Mouse (Mus musculus): ENCODE data around the gene Atp5k.

Atp5k gene

DNA sequence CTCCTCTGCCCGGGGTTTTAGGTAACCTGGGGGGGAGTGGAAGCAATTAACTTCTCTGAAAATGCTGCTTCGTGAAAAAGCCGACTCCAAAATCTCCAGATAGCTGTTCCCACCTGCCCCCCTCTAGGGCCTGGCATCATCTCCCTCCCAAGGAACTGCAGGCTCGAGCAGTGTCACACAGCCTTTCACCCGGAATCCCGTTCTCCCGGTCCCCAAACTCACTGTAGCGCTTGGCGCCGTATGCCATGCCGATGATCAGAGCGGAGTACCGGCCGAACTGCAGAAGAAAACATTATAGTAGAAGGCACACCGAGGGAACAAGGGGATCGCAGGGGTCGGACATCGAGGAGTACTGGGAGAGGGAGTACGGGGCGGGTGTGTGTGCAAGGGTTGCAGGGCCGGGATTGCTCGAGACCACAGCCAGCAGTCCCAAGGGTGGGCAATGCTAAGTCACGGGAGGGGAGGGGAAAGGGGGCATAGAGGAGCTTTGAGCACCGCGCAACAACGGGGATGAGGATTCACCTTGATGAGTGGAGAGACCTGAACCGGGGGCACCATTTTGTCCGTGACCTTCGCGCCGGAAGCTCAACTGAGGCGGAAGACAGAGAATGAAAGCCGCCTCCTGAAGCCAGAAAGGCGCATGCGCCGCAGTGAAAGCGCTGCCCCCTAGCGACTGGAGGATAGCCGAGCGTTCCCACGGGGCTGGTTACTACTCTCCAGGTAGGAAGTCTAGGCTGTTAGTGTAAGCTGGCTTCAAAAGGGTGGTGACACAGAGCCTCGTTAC, at the start of gene Atp5k:
Gene Atp5k, minus strand, starts transcription at position 645 of the 784 bp plus-strand sequence.
- peak; percentile 94 for DNase-seq (ENCODE audit: low spot score in 2 of 2)

DNA sequence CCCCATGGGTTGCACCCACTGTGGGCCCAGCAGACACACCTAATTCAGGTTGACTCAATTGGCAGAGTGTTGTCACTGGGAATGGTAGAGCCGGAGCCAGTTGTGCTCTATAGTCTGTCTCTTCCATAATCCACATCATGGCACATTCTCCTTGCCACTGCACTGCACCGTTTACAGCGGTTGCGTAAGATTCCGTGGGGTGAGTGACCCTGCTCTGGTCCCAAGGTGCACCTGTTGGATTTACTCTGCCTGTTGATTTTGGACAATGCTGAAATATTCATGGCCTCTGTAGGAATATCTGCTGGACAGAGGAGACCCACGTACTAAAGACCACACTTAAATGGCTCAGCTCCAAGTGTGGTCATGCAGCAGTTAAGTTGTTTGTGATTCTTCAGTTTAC, 48.8 kb upstream of the Atp5k start:
- no peak for DNase-seq (ENCODE audit: low spot score in 2 of 2)

DNA sequence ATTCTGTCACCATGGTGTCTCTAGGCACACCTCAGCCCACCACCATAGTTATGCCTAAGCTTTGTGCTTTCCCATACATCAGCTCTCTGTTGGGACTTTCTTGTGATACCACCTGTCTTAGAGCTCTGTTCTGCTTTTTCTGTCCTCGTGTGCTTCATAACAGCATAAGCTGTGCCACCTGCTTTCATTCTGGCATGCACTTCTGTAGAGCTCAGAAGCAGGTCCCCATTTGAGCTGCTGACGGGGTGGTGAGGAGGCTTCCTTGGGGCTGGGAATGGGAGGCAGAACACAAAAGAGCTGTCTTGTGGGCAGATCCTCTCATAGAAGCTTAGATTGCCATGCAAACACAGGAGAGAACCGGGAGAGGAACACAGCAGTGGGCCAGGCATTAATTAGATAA, 41.7 kb upstream of the Atp5k start:
- DNase-seq (ENCODE audit: low spot score in 2 of 2), result no peak

- no peak for DNase-seq (ENCODE audit: low spot score in 2 of 2)
Observed at GRCm38 (mm10) chr5:108473737-108474136, 39.5 kb upstream of the Atp5k start.

DNA sequence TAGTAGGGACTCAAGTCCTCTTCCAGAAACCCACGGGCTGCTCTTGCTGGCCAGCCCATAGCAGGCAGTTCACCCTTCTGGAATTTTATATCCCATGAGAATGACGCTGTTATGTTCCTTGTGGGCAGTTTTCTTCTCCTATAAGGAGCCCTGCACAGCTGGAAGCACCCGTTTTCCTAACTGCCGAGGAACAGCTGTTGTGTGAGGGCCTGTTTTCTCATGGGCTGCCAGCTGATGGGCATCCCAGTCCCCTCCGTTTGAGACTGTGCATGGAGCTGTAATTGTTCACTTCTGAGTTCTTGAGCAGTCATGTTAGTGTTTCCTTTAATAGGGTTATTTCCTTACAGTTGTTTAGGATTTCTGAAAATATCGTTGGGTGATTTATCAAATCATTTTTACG, 35.4 kb upstream of the Atp5k start:
- no peak for DNase-seq (ENCODE audit: low spot score in 2 of 2)

GRCm38 (mm10) chr5:108466647-108467046, 32.4 kb upstream of the Atp5k start:
- no peak for DNase-seq (ENCODE audit: low spot score in 2 of 2)

DNA sequence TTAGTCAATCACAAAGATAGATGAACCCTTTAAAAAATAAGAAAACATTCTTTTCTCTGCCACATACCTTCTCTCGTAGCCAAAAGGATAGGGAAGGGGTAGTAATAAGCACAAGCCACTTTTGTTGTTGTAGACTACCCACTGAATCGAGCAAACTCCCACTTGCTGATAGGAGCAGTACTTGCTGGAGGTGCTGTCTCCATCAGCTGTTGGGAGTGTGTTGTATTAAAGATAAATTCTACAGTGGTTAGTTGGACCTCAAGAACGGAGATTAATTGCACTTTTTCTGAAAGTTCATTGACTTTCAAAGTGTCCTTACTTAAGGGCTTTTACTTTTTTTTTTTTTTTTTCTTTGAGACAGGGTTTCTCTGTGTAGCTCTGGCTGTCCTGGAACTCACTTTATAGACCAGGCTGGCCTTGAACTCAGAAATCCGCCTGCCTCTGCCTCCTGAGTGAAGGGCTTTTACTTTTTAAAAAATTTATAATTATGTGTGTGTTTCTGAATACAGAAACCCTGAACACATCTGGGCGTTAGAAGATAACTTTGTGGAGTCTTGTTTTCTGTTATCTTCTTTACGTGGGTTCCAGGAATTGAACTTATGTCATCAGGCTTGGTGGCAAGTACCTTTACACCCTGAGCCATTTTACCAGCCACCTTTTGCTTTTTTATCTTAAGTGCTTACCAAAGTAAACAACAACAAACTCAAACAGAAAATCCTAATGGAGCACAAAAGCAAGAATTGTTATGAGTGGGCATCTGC, 31.1 kb upstream of the Atp5k start:
- no peak for DNase-seq (ENCODE audit: low spot score in 2 of 2)

DNA sequence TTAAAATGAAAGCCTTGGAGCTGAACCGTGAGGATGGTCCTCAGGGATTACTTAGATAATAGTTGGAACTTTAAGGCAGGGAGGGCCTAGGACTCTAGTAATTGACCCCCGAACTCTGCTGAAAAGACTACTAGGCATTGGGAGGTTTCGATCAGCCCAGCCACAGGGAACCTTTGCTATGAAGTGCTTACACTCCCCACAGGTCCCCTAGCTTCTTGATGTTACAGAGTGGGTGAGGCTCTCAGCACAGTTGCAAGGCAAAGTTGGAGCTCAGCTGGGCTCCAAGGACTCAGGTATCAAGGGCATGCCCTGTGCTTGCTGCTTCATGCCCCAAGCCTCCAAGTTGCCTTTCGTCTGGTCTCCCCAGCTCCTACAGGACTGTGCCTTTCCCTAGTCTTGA, 28.2 kb upstream of the Atp5k start:
- DNase-seq (ENCODE audit: low spot score in 2 of 2), result no peak

DNA sequence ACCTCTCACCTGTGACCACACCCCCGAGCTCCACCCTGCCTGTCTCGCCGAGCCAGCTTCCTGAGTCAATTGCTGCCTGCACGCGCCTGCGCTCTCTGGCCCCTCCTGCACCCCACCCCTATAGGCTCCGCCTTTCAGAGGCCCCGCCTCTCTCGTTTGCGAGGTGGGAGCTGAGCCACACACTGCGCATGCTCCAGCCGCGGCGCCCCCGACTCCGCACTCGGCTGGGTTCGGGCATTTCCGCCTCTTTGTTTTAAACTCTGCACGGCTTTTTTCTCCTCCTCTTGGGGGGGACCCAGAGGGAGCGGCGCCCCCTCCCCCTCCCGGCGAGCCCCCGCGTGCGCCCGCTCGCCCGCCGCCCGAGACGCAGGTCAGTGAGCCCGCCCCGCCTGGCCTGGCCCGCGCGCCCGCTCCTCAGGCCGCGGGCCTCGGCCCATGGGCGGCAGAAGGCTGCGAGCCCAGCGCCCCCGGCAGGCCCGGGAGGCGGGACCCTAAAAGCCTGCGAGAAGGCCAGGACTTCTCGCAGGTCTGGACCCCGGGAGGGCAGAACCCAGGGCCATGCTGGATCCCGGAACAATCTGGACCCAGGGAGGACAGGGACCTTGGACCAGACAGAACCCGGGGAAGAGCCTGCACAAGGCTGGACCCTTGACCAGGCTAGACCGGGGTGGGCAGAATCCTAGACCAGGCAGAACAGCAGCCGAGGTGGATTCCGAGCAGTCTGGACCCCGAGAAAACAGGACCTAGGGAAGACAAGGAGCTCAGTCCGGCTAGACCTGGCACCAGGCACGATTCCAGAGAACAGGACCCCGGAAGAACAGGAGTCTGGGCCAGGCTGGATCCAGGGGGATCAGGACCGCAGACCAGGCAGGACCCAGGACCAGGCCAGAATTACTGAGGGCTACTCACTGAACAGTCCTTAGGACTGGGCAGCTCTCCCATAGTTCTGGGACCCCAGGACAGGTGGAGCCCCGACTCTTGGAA, 27.1 kb upstream of the Atp5k start, which contains the start of gene Pcgf3:
Gene Pcgf3, plus strand, starts transcription at position 151 of the 984 bp plus-strand sequence.
- peak; percentile 89 to 94 for DNase-seq (ENCODE audit: low spot score in 2 of 2)

GRCm38 (mm10) chr5:108460461-108460860, 26.2 kb upstream of the Atp5k start:
- no peak for DNase-seq (ENCODE audit: low spot score in 2 of 2)

GRCm38 (mm10) chr5:108458706-108459105, 24.5 kb upstream of the Atp5k start:
- no peak for DNase-seq (ENCODE audit: low spot score in 2 of 2)

- DNase-seq (ENCODE audit: low spot score in 2 of 2), result no peak
Observed at GRCm38 (mm10) chr5:108454094-108454493, 19.8 kb upstream of the Atp5k start.

GRCm38 (mm10) chr5:108452422-108452821, 18.2 kb upstream of the Atp5k start:
- DNase-seq (ENCODE audit: low spot score in 2 of 2), result no peak

DNA sequence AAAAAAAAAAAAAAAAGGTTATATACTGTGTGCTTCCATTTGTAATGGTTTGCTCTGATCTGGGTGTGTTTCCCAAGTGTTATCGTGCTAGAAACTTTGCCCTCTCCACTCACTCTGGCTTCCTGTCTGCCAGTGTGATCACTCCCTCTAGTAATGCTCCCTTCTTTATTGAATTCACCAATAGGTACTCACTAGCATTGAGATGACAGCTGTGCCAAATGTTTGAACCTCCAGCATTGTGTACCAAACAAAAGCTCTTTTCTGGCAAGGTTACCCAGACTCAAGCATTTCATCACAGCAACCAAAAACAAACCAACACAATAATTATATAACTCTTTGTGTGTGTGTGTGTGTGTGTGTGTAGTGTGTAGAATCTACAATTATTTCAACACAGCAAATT, 17.4 kb upstream of the Atp5k start:
- no peak for DNase-seq (ENCODE audit: low spot score in 2 of 2)

DNA sequence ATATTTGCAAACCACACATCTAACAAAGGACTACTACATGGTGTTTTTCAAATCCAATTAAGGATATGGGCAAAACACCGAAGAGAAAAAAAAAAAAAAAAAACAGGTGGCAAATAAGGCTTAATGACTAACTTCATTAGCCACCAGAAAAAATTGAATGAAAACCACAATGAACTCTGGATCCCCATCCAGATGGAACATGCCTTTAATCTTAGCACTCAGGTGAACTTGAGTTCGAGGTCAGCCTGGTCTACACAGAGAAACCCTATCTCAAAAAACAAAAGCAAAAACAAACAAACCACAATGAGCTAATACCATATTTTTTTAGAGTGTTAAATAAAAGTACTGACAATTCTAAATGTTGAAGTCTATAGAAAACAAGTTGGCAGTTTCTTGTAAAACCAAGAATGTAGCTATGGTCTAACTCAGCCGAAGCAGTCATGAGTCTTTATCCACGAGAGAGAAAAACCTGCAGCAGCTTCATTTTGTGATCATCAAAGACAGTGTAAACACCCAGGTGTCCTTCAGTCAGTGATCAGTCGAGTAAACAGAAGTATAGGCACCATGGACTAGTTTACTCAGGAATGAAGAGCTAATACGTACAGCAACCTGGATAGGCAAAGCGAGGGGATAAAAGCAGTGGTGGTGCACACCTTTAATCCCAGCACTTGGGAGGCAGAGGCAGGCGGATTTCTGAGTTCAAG, 16.7 kb upstream of the Atp5k start:
- no peak for DNase-seq (ENCODE audit: low spot score in 2 of 2)

DNA sequence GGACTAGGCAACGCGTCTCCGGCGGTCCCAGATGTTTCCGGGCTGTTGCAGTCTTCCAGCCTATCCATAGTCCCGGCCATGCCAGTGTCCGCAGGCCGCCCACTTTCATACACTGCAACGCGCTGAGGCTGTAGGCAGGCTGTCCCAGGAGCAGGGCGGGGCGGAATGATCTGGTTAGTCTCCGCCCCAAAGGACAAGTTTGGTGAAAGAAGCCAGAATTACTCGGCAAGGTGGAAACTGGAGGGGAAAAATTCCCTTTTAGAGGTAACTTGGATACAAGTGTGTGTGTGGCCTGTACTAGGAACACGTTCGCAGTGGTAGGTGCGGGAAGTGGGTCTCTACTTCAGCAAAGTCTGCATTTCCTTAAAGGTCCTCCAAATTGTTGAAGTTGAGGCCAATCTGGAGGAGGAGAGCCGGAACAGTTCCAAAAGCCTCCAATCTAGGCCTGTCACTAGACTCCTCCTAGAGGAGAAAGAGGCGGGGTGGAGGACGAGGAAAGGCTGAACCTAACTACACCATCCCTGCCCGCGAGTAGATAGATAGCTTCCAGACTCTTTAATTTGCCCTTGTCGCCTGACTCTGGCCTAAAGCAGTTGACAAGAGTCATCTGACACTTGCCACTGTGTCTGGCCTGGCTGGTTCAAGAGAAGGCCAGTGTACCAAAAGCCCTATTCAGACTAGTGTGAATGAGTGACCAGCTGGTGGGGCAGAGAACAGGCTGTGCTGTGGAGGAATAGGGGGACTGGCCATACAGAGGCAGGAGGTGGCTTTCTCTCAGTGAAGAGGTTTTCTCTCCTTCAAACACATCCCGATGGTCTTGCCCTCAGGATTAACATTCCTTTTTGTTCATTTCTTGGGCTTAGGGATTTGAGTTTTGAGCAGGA, 14.8 kb upstream of the Atp5k start, which contains the start of gene Mfsd7a:
Gene Mfsd7a, minus strand, starts transcription at position 107 of the 884 bp plus-strand sequence.
- no peak for DNase-seq (ENCODE audit: low spot score in 2 of 2)

DNA sequence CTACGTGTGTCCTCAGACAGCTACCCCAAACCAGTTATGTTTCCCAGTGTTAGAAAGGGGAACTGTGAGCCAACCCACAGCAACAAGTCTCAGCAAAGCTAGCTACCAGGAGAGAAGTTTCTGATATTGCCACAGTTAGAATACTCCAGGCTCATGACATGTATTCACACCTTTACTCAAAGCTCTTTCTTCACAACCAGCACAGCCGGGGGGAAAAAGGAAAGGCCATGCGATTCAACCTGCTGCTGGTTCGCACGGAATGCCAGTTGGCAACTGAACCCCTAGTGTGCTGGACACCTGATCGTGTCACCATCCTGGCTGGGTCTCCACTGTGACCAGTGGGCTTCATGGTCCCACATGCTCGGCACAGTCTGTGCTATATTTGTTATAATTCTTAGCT, 13.6 kb upstream of the Atp5k start:
- no peak for DNase-seq (ENCODE audit: low spot score in 2 of 2)

DNA sequence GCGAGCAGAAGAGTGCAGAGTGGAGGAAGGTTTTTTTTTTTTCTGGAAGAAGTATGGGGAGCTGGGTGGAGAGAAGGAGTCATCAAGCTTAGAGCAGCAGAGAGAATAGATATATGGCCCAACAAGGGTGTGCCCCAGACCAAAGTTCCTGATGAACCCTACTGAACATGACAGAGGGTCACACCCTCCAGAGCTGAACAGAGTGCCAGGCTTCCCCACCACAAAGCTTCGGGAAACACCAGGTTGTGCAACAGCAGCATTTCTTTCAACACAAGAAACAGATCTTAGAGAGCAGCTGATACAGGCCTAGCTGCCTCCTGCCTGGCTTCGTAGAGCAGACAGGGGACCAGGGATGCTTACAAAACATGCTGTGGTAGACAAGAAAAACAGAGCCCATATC, 12.7 kb upstream of the Atp5k start:
- DNase-seq (ENCODE audit: low spot score in 2 of 2), result no peak

- DNase-seq (ENCODE audit: low spot score in 2 of 2), result no peak
Observed at GRCm38 (mm10) chr5:108436101-108436500, 1.9 kb upstream of the Atp5k start.

DNA sequence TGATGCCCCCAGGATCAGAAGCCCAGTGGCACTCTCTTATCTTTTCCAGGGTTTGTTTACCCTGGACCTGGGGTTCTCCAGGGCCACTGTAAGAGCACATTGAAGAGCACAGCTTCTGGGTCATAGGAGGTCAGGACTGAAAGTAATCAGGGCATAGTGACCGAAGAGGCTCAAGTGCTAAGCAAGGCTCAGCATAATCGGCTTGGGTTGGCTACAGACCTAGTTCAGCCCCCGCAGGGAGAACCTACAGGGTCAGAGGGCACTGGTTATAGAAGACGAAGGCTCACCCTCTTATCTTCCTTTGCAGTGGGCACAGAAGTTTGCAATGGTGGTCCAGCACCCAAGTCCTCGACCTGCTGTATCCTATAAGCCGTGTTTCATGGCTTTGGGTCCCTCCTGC, 3.1 kb downstream of the Atp5k start:
- DNase-seq (ENCODE audit: low spot score in 2 of 2), result no peak

Measured in frontal cortex, postnatal 25 days (tissue).